Mouse (Mus musculus): ENCODE measurements around the gene Gm9736.
"Not testable (repeated sequence)": the region's sequence is repeated elsewhere in the genome, so short reads cannot be mapped to it uniquely, and the experiment has no call there.

The Gm9736 gene

DNA sequence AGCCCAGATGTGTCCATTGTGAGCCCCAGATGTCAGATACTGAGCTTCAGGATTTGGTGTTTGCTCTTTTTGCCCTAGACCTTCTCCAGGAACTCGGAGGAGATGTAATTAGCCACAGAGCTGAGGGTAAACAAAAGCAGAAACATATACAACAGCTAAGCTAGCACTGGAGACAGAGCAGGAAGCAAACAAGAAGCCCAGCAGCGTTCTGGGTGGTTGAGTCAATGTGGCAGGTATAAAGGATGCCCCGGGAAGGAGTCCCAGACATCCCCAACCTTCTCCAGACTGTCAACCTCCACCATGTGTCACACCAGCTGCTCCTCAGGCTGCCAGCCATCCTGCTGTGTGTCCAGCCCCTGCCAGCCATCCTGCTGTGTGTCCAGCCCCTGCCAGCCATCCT, 25.0 kb downstream of the Gm9736 start, which contains the start of gene Gm10100:
Gene Gm10100, plus strand, starts transcription at position 301 of the 400 bp plus-strand sequence.
- DNase-seq (ENCODE audit: low spot score) = no peak

GRCm38 (mm10) chr10:77724855-77725254, 26.3 kb downstream of the Gm9736 start:
- no peak for DNase-seq (ENCODE audit: low spot score)

- DNase-seq (ENCODE audit: low spot score) = not testable (repeated sequence)
Measured at GRCm38 (mm10) chr10:77720299-77720698, 30.9 kb downstream of the Gm9736 start, which contains the start of gene Krtap12-1. Gene Krtap12-1, plus strand, starts transcription at chr10:77720599.

DNA sequence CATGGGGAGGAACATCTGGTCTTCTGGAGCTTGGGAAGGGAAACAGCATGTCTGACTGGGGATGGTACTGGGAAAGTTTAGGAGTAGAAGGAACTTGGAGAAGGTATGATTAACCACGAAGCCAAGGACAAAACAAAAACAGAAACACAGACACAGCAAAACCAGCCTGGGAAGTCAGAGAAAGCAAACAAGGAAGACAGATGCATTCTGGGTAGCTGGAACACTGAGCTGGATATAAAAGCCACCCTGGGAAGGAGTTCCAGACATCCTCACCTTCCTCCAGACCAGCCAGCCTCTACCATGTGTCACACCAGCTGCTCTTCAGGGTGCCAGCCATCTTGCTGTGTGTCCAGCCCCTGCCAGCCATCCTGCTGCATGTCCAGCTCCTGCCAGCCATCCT, 35.6 kb downstream of the Gm9736 start, which contains the start of gene Gm10142:
Gene Gm10142, plus strand, starts transcription at position 301 of the 400 bp plus-strand sequence.
- DNase-seq (ENCODE audit: low spot score) = no peak

GRCm38 (mm10) chr10:77713734-77714133, 37.4 kb downstream of the Gm9736 start:
- no peak for DNase-seq (ENCODE audit: low spot score)

DNA sequence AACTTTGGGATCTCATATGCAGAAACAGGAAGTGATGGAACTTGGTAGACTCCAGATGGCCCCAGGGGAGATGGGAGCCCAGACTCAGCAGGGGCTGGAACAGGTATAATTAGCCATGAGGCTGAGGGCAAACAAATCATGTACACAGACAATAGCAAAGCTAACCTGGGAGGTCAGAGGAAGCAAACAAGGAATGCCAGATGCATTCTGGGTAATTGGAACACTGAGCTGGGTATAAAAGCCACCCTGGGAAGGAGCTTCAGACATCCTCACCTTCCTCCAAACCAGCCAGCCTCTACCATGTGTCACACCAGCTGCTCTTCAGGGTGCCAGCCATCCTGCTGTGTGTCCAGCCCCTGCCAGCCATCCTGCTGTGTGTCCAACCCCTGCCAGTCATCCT, 40.0 kb downstream of the Gm9736 start, which contains the start of gene Gm10024:
Gene Gm10024, plus strand, starts transcription at position 301 of the 400 bp plus-strand sequence.
- not testable (repeated sequence) for DNase-seq (ENCODE audit: low spot score)

- DNase-seq (ENCODE audit: low spot score) = no peak
Measured at GRCm38 (mm10) chr10:77709831-77710230, 41.3 kb downstream of the Gm9736 start.

- no peak for DNase-seq (ENCODE audit: low spot score)
Measured at GRCm38 (mm10) chr10:77706326-77706725, 44.8 kb downstream of the Gm9736 start, which contains the start of gene Gm10272. Gene Gm10272, plus strand, starts transcription at chr10:77706626.
